Mouse (Mus musculus) neural tube, embryonic 11.5 days (tissue): ENCODE measurements around the gene Dnal4. TPM values are rescaled to one million over a fixed set of nuclear protein-coding genes. Genes with fewer than 3 reads are reported as not detected.

Experiments used
- ATAC-seq: fragments of 200-750 bp; cut with Nextera tagmentation; 2 replicates; pipeline ENCODE4 v1.8.0; 2017; ENCODE audit warnings: moderate number of reproducible peaks, mild to moderate bottlenecking, moderate TSS enrichment, moderate library complexity; ENCODE audit not compliant: insufficient read depth, low FRiP score, low TSS enrichment
- DNase-seq: peaks from one replicate; pipeline ENCODE4 v3.0.0-alpha.2; 2015; ENCODE audit warnings: low spot score
- H3K27ac ChIP-seq: fragments of 300-500 bp; sonication (generic); 2 replicates; pipeline ENCODE4 v1.5.1; 2014; ENCODE audit warnings: low read depth, mild to moderate bottlenecking, low read length
- H3K27me3 ChIP-seq: fragments of 300-500 bp; sonication (generic); 2 replicates; pipeline ENCODE4 v1.6.1; 2014; ENCODE audit warnings: mild to moderate bottlenecking, low read length, mixed read lengths; ENCODE audit not compliant: control insufficient read depth, insufficient read depth
- H3K36me3 ChIP-seq: fragments of 300-500 bp; sonication (generic); 2 replicates; pipeline ENCODE4 v1.6.1; 2014; ENCODE audit warnings: mild to moderate bottlenecking, low read length, moderate library complexity, mixed read lengths; ENCODE audit not compliant: control insufficient read depth, insufficient read depth
- H3K4me1 ChIP-seq: fragments of 300-500 bp; sonication (generic); 2 replicates; pipeline ENCODE4 v1.6.1; 2014; ENCODE audit warnings: low read length, mixed read lengths; ENCODE audit not compliant: control insufficient read depth, insufficient read depth
- H3K4me2 ChIP-seq: fragments of 300-500 bp; sonication (generic); 2 replicates; pipeline ENCODE4 v1.6.1; 2014; ENCODE audit warnings: low read depth, mild to moderate bottlenecking, moderate library complexity
- H3K4me3 ChIP-seq: fragments of 300-500 bp; sonication (generic); 2 replicates; pipeline ENCODE4 v1.5.1; 2014; ENCODE audit warnings: low read depth, low read length
- H3K9ac ChIP-seq: fragments of 300-500 bp; sonication (generic); 2 replicates; pipeline ENCODE4 v1.6.1; 2014; ENCODE audit warnings: mild to moderate bottlenecking, low read length
- H3K9me3 ChIP-seq: fragments of 300-500 bp; sonication (generic); 2 replicates; pipeline ENCODE4 v1.6.1; 2016; ENCODE audit warnings: low read length; ENCODE audit not compliant: control insufficient read depth
- WGBS: fragments of 180-500 bp; shearing (Covaris S2); extraction: QIAGEN DNeasy Blood & Tissue Kit; methylation state at CpG from one replicate; pipeline ENCODE4 v1.1.7; 2014; 5-methylcytosine and 5-hydroxymethylcytosine counted together
- polyA plus RNA-seq: library from polyadenylated mRNA; unstranded; fragments of >200 nt; fragmentation: Nextera tagmentation; extraction: Ambion mirVana; gene quantifications from 2 replicates; pipeline ENCODE4 v1.2.1, GENCODE M21; 2014

Gene Dnal4
- polyA plus RNA-seq, 1 experiment from 2014 or later = 70.8 TPM

GRCm38 (mm10) chr15:79770629-79771240, 6.9 kb downstream of the Dnal4 start:
- no peak for ATAC-seq
- Histone ChIP-seq H3K9ac (no peak overlapping the region), H3K9me3 (no peaks in the 10 kb centered on the region), H3K27ac (no peak overlapping the region), H3K36me3 (no peaks in the 10 kb centered on the region), H3K4me3 (no peak overlapping the region), H3K4me2 (no peak overlapping the region), H3K27me3 (no peaks in the 10 kb centered on the region), H3K4me1 (peaks cover 12% of the 10 kb centered on the region)
- 65% methylated on average over 21 of the region's 21 CpGs for WGBS
- no peak for DNase-seq

GRCm38 (mm10) chr15:79768302-79768701, 9.3 kb downstream of the Dnal4 start:
- H3K27me3 ChIP-seq = no peaks in the 10 kb centered on the region
- ATAC-seq (no peak), DNase-seq (no peak)
- 62% methylated on average over 6 of the region's 6 CpGs for WGBS
- H3K36me3 ChIP-seq = no peaks in the 10 kb centered on the region; the same call in 1 of the 2 replicates
- no peak overlapping the region for H3K9ac ChIP-seq
- no peak overlapping the region for H3K4me3 ChIP-seq
- H3K9me3 ChIP-seq = no peaks in the 10 kb centered on the region
- H3K4me1 ChIP-seq = peaks cover under 1% of the 10 kb centered on the region; the same call in 1 of the 2 replicates
- no peak overlapping the region for H3K27ac ChIP-seq
- H3K4me2 ChIP-seq = no peak overlapping the region

- WGBS = 89% methylated on average over 16 of the region's 16 CpGs
Measured at GRCm38 (mm10) chr15:79767327-79767961, 10.2 kb downstream of the Dnal4 start.

GRCm38 (mm10) chr15:79766586-79767071, 11.0 kb downstream of the Dnal4 start:
- Histone ChIP-seq H3K27ac (no peak overlapping the region), H3K27me3 (no peaks in the 10 kb centered on the region), H3K4me1 (no peaks in the 10 kb centered on the region), H3K9ac (no peak overlapping the region), H3K9me3 (no peaks in the 10 kb centered on the region), H3K4me3 (no peak overlapping the region), H3K36me3 (no peaks in the 10 kb centered on the region; the same call in 1 of the 2 replicates), H3K4me2 (no peak overlapping the region)
- ATAC-seq (no peak), DNase-seq (no peak)
- WGBS = 94% methylated on average over 10 of the region's 10 CpGs

More at GRCm38 (mm10) chr15:79767327-79767961, 10.2 kb downstream of the Dnal4 start:
- Histone ChIP-seq H3K4me1 (no peaks in the 10 kb centered on the region), H3K27ac (no peak overlapping the region), H3K4me3 (no peak overlapping the region), H3K9me3 (no peaks in the 10 kb centered on the region), H3K27me3 (no peaks in the 10 kb centered on the region), H3K4me2 (no peak overlapping the region), H3K36me3 (no peaks in the 10 kb centered on the region; the same call in 1 of the 2 replicates), H3K9ac (no peak overlapping the region)
- no peak for DNase-seq
- no peak for ATAC-seq

GRCm38 (mm10) chr15:79766168-79766567, 11.5 kb downstream of the Dnal4 start:
- H3K36me3 ChIP-seq = no peaks in the 10 kb centered on the region; the same call in 1 of the 2 replicates
- no peak overlapping the region for H3K27ac ChIP-seq
- no peaks in the 10 kb centered on the region for H3K27me3 ChIP-seq
- no peaks in the 10 kb centered on the region for H3K4me1 ChIP-seq
- DNase-seq = no peak
- no peaks in the 10 kb centered on the region for H3K9me3 ChIP-seq
- 69% methylated on average over 10 of the region's 10 CpGs for WGBS
- no peak overlapping the region for H3K4me3 ChIP-seq
- H3K4me2 ChIP-seq = no peak overlapping the region
- no peak for ATAC-seq
- no peak overlapping the region for H3K9ac ChIP-seq

- Histone ChIP-seq H3K36me3 (no peaks in the 10 kb centered on the region; the same call in 1 of the 2 replicates), H3K4me1 (no peaks in the 10 kb centered on the region), H3K4me2 (no peak overlapping the region), H3K9ac (no peak overlapping the region), H3K27ac (no peak overlapping the region), H3K4me3 (no peak overlapping the region), H3K9me3 (no peaks in the 10 kb centered on the region), H3K27me3 (no peaks in the 10 kb centered on the region)
- DNase-seq (no peak), ATAC-seq (no peak)
- 80% methylated on average over 2 of the region's 2 CpGs for WGBS
Measured at GRCm38 (mm10) chr15:79765361-79765760, 12.3 kb downstream of the Dnal4 start.

- Histone ChIP-seq H3K9ac (no peak overlapping the region), H3K27ac (no peak overlapping the region), H3K36me3 (no peaks in the 10 kb centered on the region; the same call in 1 of the 2 replicates), H3K27me3 (no peaks in the 10 kb centered on the region), H3K4me3 (no peak overlapping the region), H3K9me3 (no peaks in the 10 kb centered on the region), H3K4me1 (no peaks in the 10 kb centered on the region), H3K4me2 (no peak overlapping the region)
- 81% methylated on average over 11 of the region's 11 CpGs for WGBS
- no peak for DNase-seq
- no peak for ATAC-seq
Measured at GRCm38 (mm10) chr15:79764539-79765267, 12.9 kb downstream of the Dnal4 start.

- DNase-seq (no peak), ATAC-seq (no peak)
- H3K9me3 ChIP-seq = no peaks in the 10 kb centered on the region
- no peaks in the 10 kb centered on the region for H3K4me1 ChIP-seq
- H3K4me3 ChIP-seq = no peak overlapping the region
- no peaks in the 10 kb centered on the region for H3K27me3 ChIP-seq
- 93% methylated on average over 7 of the region's 7 CpGs for WGBS
- H3K4me2 ChIP-seq = no peak overlapping the region
- no peaks in the 10 kb centered on the region; the same call in 1 of the 2 replicates for H3K36me3 ChIP-seq
- no peak overlapping the region for H3K9ac ChIP-seq
- H3K27ac ChIP-seq = no peak overlapping the region
Measured at GRCm38 (mm10) chr15:79763601-79764246, 13.9 kb downstream of the Dnal4 start.
